ENCODE assay signal across 9 mouse cellular contexts in genomic region chr10:43171106-43171505, GRCm38 (mm10). TPM values are rescaled to one million over a fixed set of nuclear protein-coding genes. Genes with fewer than 3 reads are reported as not detected.
DNase-seq lines count a peak whose midpoint lies in the region; ATAC-seq and TF ChIP-seq lines count a peak whose summit lies in the region.
"Had no signal": no experiment of that assay in that cellular context is flagged by ENCODE, and none has a peak within 500 bp of the region (broad histone marks: within the 10 kb centered on the region; RNA-seq: fewer than 3 reads in every experiment).

No protein-coding gene starts in this region.

- no peak for TF ChIP-seq CTCF in lung, postnatal 0 days (IDR thresholded peaks at IDR 0.05)

- TF ChIP-seq EP300 in lung, postnatal 0 days (IDR thresholded peaks at IDR 0.05), result no peak

- intact Hi-C loops in gastrocnemius, postnatal 36 days (cut with DNase I), result loop anchor here (5.0 kb wide), 2 partner anchors 169 to 184 kb away; no protein-coding TSS in a partner anchor
- intact Hi-C loops in left cerebral cortex, postnatal 36 days (cut with DNase I), result loop anchor here (5.0 kb wide), 3 partner anchors 49 to 306 kb away; partner anchors contain the start of gene Bend3

- ATAC-seq in embryonic facial prominence, embryonic 14.5 days (ENCODE audit: low read depth), result peak; percentile 17; the same call in 1 of the 2 replicates
- ATAC-seq in hindbrain, embryonic 13.5 days (ENCODE audit: low FRiP score), result no peak
- ATAC-seq in neural tube, embryonic 11.5 days (ENCODE audit: insufficient read depth, low FRiP score, low TSS enrichment), result no peak
- ATAC-seq in lung, postnatal 0 days, result no peak

- H3K4me1 ChIP-seq in embryonic facial prominence, embryonic 14.5 days (ENCODE audit: control insufficient read depth, insufficient read depth, low read length), result peaks cover 25% of the 10 kb centered on the region
- H3K4me1 ChIP-seq in hindbrain, embryonic 13.5 days (replicated peaks), result peaks cover 53% of the 10 kb centered on the region
- peaks cover 12% of the 10 kb centered on the region for H3K4me1 ChIP-seq in neural tube, embryonic 11.5 days (ENCODE audit: control insufficient read depth, insufficient read depth, low read length)
- H3K4me1 ChIP-seq in lung, postnatal 0 days (ENCODE audit: insufficient read depth, low read depth, low read length), result no peaks in the 10 kb centered on the region

- H3K9me3 ChIP-seq in embryonic facial prominence, embryonic 14.5 days (ENCODE audit: control insufficient read depth, low read length), result 0 out of 2 replicates have a peak, but pooled peaks cover 4% of the 10 kb centered on the region
- H3K9me3 ChIP-seq in hindbrain, embryonic 13.5 days, result 0 out of 2 replicates have a peak, but pooled peaks cover 2% of the 10 kb centered on the region
- H3K9me3 ChIP-seq in neural tube, embryonic 11.5 days (ENCODE audit: control insufficient read depth, low read length), result no peaks in the 10 kb centered on the region
- H3K9me3 ChIP-seq in lung, postnatal 0 days (ENCODE audit: low read length), result no peaks in the 10 kb centered on the region
- H3K9me3 ChIP-seq: liver, embryonic 15.5 days had no signal

- WGBS in embryonic facial prominence, embryonic 14.5 days, result 1% methylated on average over 8 of the region's 8 CpGs
- WGBS in hindbrain, embryonic 13.5 days, result 8% methylated on average over 8 of the region's 8 CpGs
- WGBS in neural tube, embryonic 11.5 days, result 3% methylated on average over 8 of the region's 8 CpGs
- WGBS in lung, postnatal 0 days, result 10% methylated on average over 8 of the region's 8 CpGs

- H3K4me2 ChIP-seq in embryonic facial prominence, embryonic 14.5 days (ENCODE audit: low read depth, low read length), result peak overlapping the region; percentile 76
- H3K4me2 ChIP-seq in hindbrain, embryonic 13.5 days, result peak overlapping the region; percentile 88
- H3K4me2 ChIP-seq in neural tube, embryonic 11.5 days (ENCODE audit: low read depth), result peak overlapping the region; percentile 35
- no peak overlapping the region for H3K4me2 ChIP-seq in lung, postnatal 0 days (replicated peaks; ENCODE audit: low read depth, low read length)
- H3K4me2 ChIP-seq: liver, embryonic 15.5 days had no signal

- H3K27me3 ChIP-seq in embryonic facial prominence, embryonic 14.5 days (replicated peaks; ENCODE audit: control insufficient read depth, insufficient read depth, low read length), result peaks cover 4% of the 10 kb centered on the region; the same call in 1 of the 2 replicates
- H3K27me3 ChIP-seq in hindbrain, embryonic 13.5 days, result 0 out of 2 replicates have a peak, but pooled peaks cover 3% of the 10 kb centered on the region
- H3K27me3 ChIP-seq in neural tube, embryonic 11.5 days (ENCODE audit: control insufficient read depth, insufficient read depth, low read length), result peaks cover 6% of the 10 kb centered on the region
- peaks cover 45% of the 10 kb centered on the region for H3K27me3 ChIP-seq in lung, postnatal 0 days (replicated peaks; ENCODE audit: insufficient read depth, low read length)

- no peaks in the 10 kb centered on the region for H3K36me3 ChIP-seq in embryonic facial prominence, embryonic 14.5 days (ENCODE audit: control insufficient read depth, insufficient read depth, low read length)
- no peaks in the 10 kb centered on the region for H3K36me3 ChIP-seq in hindbrain, embryonic 13.5 days
- no peaks in the 10 kb centered on the region for H3K36me3 ChIP-seq in neural tube, embryonic 11.5 days (ENCODE audit: control insufficient read depth, insufficient read depth, low read length)
- no peaks in the 10 kb centered on the region for H3K36me3 ChIP-seq in lung, postnatal 0 days (ENCODE audit: insufficient read depth, low read length)
- H3K36me3 ChIP-seq: liver, embryonic 15.5 days had no signal

- H3K27ac ChIP-seq in embryonic facial prominence, embryonic 14.5 days (replicated peaks; ENCODE audit: low read depth, low read length), result peak overlapping the region; percentile 61
- H3K27ac ChIP-seq in hindbrain, embryonic 13.5 days, result no peak overlapping the region
- no peak overlapping the region for H3K27ac ChIP-seq in neural tube, embryonic 11.5 days (ENCODE audit: low read depth, low read length)
- no peak overlapping the region for H3K27ac ChIP-seq in lung, postnatal 0 days (ENCODE audit: low read length)
- H3K27ac ChIP-seq: liver, embryonic 15.5 days had no signal

- peak; percentile 13 to 16 for DNase-seq in gastrocnemius, adult 8-10 months (ENCODE audit: low spot score in 2 of 2)
- DNase-seq in gastrocnemius, postnatal 36 days, result no peak
- peak; percentile 67 for DNase-seq in embryonic facial prominence, embryonic 14.5 days (ENCODE audit: low spot score)
- DNase-seq in neural tube, embryonic 11.5 days (ENCODE audit: low spot score), result peak; percentile 39
- DNase-seq in spleen, postnatal 14 days (ENCODE audit: low spot score in 2 of 2), result no peak
- DNase-seq in lung, postnatal 0 days (ENCODE audit: low spot score), result no peak
- no peak for DNase-seq in left cerebral cortex, postnatal 36 days (ENCODE audit: low spot score in 2 of 2)

- peak overlapping the region; percentile 31; the same call in 1 of the 2 replicates for H3K9ac ChIP-seq in embryonic facial prominence, embryonic 14.5 days (ENCODE audit: low read depth, low read length)
- H3K9ac ChIP-seq in hindbrain, embryonic 13.5 days, result peak overlapping the region; percentile 65
- H3K9ac ChIP-seq in neural tube, embryonic 11.5 days (ENCODE audit: low read length), result no peak overlapping the region; the same call in 1 of the 2 replicates
- no peak overlapping the region for H3K9ac ChIP-seq in lung, postnatal 0 days (replicated peaks; ENCODE audit: low read depth)
- H3K9ac ChIP-seq: liver, embryonic 15.5 days had no signal

- peak overlapping the region; percentile 85 for H3K4me3 ChIP-seq in embryonic facial prominence, embryonic 14.5 days (ENCODE audit: low read depth, low read length)
- peak overlapping the region; percentile 94 for H3K4me3 ChIP-seq in hindbrain, embryonic 13.5 days
- peak overlapping the region; percentile 13; the same call in 1 of the 2 replicates for H3K4me3 ChIP-seq in neural tube, embryonic 11.5 days (ENCODE audit: low read depth, low read length)
- H3K4me3 ChIP-seq in lung, postnatal 0 days (ENCODE audit: low read depth, low read length), result no peak overlapping the region
- H3K4me3 ChIP-seq: liver, embryonic 15.5 days had no signal

RNA-seq across cellular contexts. Expression of gene Sobp, which starts 3.2 kb away (rescaled TPM):
- total RNA-seq in gastrocnemius, adult 8-10 months (2022), result 10 to 100 TPM; 33.7 to 39.5 (median 35.8) TPM
- total RNA-seq in gastrocnemius, postnatal 36 days (2021), result 10 to 100 TPM; 19.6 to 26.1 TPM
- 4.5 and 4.7 TPM in 2 replicates for polyA plus RNA-seq in embryonic facial prominence, embryonic 14.5 days (2014; fragmentation: Nextera tagmentation; extraction: Ambion mirVana)
- polyA plus RNA-seq in hindbrain, embryonic 13.5 days (2015; fragmentation: Nextera tagmentation; extraction: Ambion mirVana), result 12.2 and 13.2 TPM in 2 replicates
- polyA plus RNA-seq in neural tube, embryonic 11.5 days (2014; fragmentation: Nextera tagmentation; extraction: Ambion mirVana), result 4.5 and 4.6 TPM in 2 replicates
- 0.27 and 0.31 TPM in 2 replicates for polyA plus RNA-seq in lung, postnatal 0 days (2015; fragmentation: Nextera tagmentation; extraction: Ambion mirVana)
- 10 to 100 TPM; 76.7 to 79.5 TPM for total RNA-seq in left cerebral cortex, postnatal 36 days (2021)

RNA-seq across cellular contexts. Expression of gene 9030612E09Rik, which starts 3.4 kb away (rescaled TPM):
- 1 to 10 TPM; 1.4 to 2.1 (median 2.0) TPM for total RNA-seq in gastrocnemius, adult 8-10 months (2022)
- total RNA-seq in gastrocnemius, postnatal 36 days (2021), result 1 to 10 TPM; 1.9 to 2.6 TPM
- polyA plus RNA-seq in embryonic facial prominence, embryonic 14.5 days (2014; fragmentation: Nextera tagmentation; extraction: Ambion mirVana), result 0.93 and 1.5 TPM in 2 replicates
- polyA plus RNA-seq in hindbrain, embryonic 13.5 days (2015; fragmentation: Nextera tagmentation; extraction: Ambion mirVana), result 2.7 and 2.8 TPM in 2 replicates
- 1.3 and 1.9 TPM in 2 replicates for polyA plus RNA-seq in neural tube, embryonic 11.5 days (2014; fragmentation: Nextera tagmentation; extraction: Ambion mirVana)
- 0.16 TPM in 1 of 2 replicates, not detected in the other for polyA plus RNA-seq in lung, postnatal 0 days (2015; fragmentation: Nextera tagmentation; extraction: Ambion mirVana)
- total RNA-seq in left cerebral cortex, postnatal 36 days (2021), result 1 to 10 TPM; 1.4 to 2.8 TPM
- polyA plus RNA-seq: liver, embryonic 15.5 days had no signal

RNA-seq across cellular contexts. Expression of gene Pdss2, which starts 50.2 kb away (rescaled TPM):
- total RNA-seq in gastrocnemius, adult 8-10 months (2022), result 10 to 100 TPM; 18.5 to 23.3 (median 20.1) TPM
- 10 to 100 TPM; 20.1 to 20.6 TPM for total RNA-seq in gastrocnemius, postnatal 36 days (2021)
- 8.6 and 9.5 TPM in 2 replicates for polyA plus RNA-seq in embryonic facial prominence, embryonic 14.5 days (2014; fragmentation: Nextera tagmentation; extraction: Ambion mirVana)
- 16.0 and 17.4 TPM in 2 replicates for polyA plus RNA-seq in hindbrain, embryonic 13.5 days (2015; fragmentation: Nextera tagmentation; extraction: Ambion mirVana)
- 12.9 and 14.0 TPM in 2 replicates for polyA plus RNA-seq in neural tube, embryonic 11.5 days (2014; fragmentation: Nextera tagmentation; extraction: Ambion mirVana)
- 4.5 and 5.1 TPM in 2 replicates for polyA plus RNA-seq in lung, postnatal 0 days (2015; fragmentation: Nextera tagmentation; extraction: Ambion mirVana)
- 10 to 100 TPM; 16.2 to 16.5 TPM for total RNA-seq in left cerebral cortex, postnatal 36 days (2021)

Comparison
In these comparisons a context has a peak if more than half of its experiments do, and no peak if none do; other contexts are left out.
1. DNase-seq: peak in gastrocnemius, adult 8-10 months (2 of 2), embryonic facial prominence, embryonic 14.5 days (single experiment) and neural tube, embryonic 11.5 days (single experiment); none in gastrocnemius, postnatal 36 days (0 of 2), spleen, postnatal 14 days (0 of 2), lung, postnatal 0 days (single experiment) and left cerebral cortex, postnatal 36 days (0 of 2).
2. H3K9ac ChIP-seq: peak in embryonic facial prominence, embryonic 14.5 days (single experiment) and hindbrain, embryonic 13.5 days (single experiment); none in neural tube, embryonic 11.5 days (single experiment) and lung, postnatal 0 days (single experiment).